Mouse (Mus musculus): ENCODE measurements around the gene Cd7.

GRCm38 (mm10) chr11:121038366-121039240, 615 bp downstream of the Cd7 start:
- no peak for TF ChIP-seq CTCF (IDR thresholded peaks at IDR 0.05; ENCODE audit: insufficient read depth, low read depth, low read length)
- no peak for TF ChIP-seq POLR2A (IDR thresholded peaks at IDR 0.05; ENCODE audit: insufficient read depth, low read depth, low read length)
